Mouse (Mus musculus): ENCODE results near the gene Ddhd1.

DNA sequence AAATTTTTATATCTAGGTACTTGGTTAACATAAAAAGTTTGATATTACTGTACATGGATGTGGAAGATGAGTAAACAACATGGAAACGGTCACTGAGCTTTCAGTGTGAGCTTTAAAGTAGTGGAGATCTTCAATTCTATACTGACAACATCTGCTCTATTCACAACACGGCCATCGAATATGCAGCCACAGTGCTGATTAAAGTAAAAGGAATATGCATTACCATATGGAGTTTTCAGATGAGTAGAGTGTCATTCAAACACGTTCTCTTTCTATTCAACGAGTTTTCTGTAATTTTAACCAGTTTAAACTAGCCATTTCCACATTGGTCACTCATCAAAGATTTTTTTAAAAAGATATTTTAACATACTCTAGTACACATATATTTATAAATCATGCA lies 15.1 kb downstream of the Ddhd1 start:
- TF ChIP-seq ZNF384 (IDR thresholded peaks at IDR 0.05; ENCODE audit: low read depth, low read length) (no peak), MAFK (IDR thresholded peaks at IDR 0.05; ENCODE audit: insufficient read depth, low read depth, low read length) (no peak), HCFC1 (IDR thresholded peaks at IDR 0.05; ENCODE audit: borderline replicate concordance, insufficient read depth, low read length) (no peak), CHD2 (IDR thresholded peaks at IDR 0.05; ENCODE audit: low read depth, low read length) (no peak), ZC3H11A (IDR thresholded peaks at IDR 0.05; ENCODE audit: borderline replicate concordance, low read depth, low read length) (no peak)
